Mouse (Mus musculus): Measurements from ENCODE around the gene Mpg. TPM values are rescaled to one million over a fixed set of nuclear protein-coding genes. Genes with fewer than 3 reads are reported as not detected.
"Not testable (repeated sequence)": the region's sequence is repeated elsewhere in the genome, so short reads cannot be mapped to it uniquely, and the experiment has no call there.

The Mpg gene
- total RNA-seq, 1 experiment from 2014 or later: 3.2 TPM

DNA sequence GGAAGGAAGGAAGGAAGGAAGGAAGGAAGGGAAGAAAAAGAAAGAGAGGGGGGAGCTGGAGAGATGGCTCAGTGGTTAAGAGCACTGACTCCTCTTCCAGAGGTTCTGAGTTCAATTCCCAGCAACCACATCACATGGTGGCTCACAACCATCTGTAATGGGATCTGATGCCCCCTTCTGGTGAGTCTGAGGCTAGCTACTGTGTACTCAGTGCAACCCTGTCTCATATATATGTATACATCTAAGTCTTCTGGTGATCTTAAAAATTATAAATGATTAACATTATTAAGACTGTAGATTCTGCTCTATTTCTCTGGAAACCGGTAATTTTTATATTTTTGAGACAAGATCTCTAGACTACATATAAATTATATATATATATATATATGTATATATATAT is 25.3 kb upstream of the Mpg start:
- not testable (repeated sequence) for ATAC-seq (replicated peaks; ENCODE audit: low read depth, poor library complexity, severe bottlenecking)

- no peak for ATAC-seq (replicated peaks; ENCODE audit: low read depth, poor library complexity, severe bottlenecking)
Measured at GRCm38 (mm10) chr11:32201922-32202685, 24.2 kb upstream of the Mpg start.

- peak; percentile 98 for ATAC-seq (replicated peaks; ENCODE audit: low read depth, poor library complexity, severe bottlenecking)
Measured at GRCm38 (mm10) chr11:32205058-32205873, 21.0 kb upstream of the Mpg start, which contains the start of gene Snrnp25. Gene Snrnp25, plus strand, starts transcription at chr11:32205415.

DNA sequence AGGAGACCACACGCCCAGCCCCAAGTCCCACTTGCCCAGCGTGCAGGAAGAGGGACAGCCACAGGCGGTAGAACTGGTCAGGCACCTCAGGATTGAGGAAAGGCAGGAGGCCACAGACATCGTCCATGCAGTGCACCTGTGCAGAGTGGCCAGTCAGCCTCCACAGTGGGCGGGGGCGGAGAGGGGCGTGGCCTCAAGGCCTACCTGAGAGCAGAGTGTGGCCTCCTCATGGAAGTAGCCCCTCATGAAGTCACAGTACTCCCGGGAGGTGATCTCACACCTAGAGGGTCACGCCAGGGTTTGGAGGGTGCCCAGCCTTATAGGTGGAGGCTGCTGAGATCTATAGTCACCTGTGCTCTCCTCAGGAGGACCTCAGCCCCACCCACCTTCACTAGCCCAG is 15.7 kb upstream of the Mpg start:
- ATAC-seq (replicated peaks; ENCODE audit: low read depth, poor library complexity, severe bottlenecking): no peak

DNA sequence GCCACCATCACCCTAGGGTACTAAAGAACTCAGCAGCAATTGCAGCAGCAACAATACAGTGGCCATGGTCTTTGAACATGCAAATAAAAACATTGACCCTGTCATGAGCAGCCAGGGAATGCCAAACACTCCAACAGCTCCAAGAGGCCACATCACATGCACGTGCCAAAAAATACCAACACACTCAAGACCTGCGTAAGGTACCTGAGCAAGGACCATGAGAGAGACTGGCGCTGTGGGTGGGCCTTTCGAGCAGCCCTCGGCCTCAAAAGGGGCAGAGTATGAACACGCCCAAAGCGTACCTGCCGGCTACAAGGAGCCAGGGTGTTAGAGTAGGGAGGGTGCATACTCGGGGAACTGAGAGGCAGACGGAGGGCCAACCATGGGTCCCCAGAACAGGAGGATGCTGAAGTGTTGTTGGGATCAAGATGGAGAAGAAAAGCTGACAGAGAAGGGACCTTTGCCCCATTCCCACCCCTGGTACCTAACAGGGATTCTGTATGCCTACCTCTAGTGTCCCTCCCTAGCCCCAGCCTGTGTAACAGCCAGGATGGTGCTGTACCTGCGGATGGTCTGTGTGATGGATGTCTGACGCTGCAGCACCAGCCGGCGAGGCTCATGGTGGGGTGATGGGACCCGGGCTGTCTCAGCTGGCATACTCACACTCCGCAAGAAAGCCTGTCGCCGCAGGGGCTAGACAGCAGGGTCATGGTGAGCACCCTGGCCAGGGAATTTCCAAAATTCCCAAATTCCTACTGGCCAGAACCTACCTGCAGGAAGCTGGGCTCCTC is 10.7 kb upstream of the Mpg start:
- ATAC-seq (replicated peaks; ENCODE audit: low read depth, poor library complexity, severe bottlenecking): no peak

DNA sequence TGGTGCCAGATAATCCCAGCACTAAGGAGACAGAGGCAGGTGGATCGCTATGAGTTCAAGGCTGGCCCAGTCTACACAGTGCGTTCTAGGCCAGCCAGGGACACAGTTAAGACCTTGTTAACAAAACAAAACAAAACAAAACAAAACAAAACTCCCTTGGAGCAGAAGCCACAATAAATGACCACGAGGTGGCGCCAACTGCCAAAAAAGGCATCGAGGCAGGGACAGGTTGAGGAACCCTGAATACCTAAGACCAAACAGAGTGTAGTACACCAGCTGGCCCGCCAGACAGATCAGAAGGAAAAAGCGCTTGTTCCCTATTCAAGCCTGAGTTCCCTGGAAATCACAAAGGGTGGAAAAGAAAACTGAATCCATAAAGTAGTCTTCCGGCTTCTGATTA is 9.5 kb upstream of the Mpg start:
- peak; percentile 72 for ATAC-seq (replicated peaks; ENCODE audit: low read depth, poor library complexity, severe bottlenecking)

GRCm38 (mm10) chr11:32218501-32219050 is 7.7 kb upstream of the Mpg start:
- ATAC-seq (replicated peaks; ENCODE audit: low read depth, poor library complexity, severe bottlenecking): no peak

GRCm38 (mm10) chr11:32219287-32219686 is 7.0 kb upstream of the Mpg start:
- ATAC-seq (replicated peaks; ENCODE audit: low read depth, poor library complexity, severe bottlenecking): no peak

DNA sequence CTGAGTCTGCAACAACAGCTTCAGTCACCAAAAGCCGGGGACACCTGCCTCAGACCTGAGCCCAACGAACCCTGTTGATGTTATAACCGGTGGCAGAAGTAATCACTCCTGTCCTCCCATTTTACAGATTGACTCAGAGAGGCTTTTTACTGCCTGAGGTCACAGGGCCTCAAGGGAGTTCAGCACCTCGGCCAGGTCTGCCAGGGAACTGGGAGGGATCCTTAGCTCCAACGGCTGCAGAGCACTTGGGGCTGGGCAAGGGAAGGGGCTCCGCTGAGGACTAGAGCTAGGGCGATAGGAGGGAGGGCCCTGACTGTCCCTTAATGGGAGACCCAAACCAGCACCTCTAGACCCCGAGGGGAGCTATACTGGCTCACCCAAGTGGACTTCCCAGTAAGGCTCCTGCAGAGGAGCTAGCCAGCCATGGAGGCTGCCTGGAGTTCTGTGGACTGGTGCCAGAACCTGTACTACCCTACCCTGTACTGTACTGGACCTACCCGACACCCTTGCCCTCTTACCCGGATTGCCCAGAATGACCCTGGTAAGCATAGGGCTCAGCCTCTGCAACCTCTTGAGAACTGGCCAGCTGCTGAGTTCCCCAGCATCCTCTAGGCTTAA is 5.6 kb upstream of the Mpg start:
- ATAC-seq (replicated peaks; ENCODE audit: low read depth, poor library complexity, severe bottlenecking): no peak

- peak; percentile 23; the same call in 1 of the 2 replicates for ATAC-seq (replicated peaks; ENCODE audit: low read depth, poor library complexity, severe bottlenecking)
Measured at GRCm38 (mm10) chr11:32221225-32221950, 4.9 kb upstream of the Mpg start.

DNA sequence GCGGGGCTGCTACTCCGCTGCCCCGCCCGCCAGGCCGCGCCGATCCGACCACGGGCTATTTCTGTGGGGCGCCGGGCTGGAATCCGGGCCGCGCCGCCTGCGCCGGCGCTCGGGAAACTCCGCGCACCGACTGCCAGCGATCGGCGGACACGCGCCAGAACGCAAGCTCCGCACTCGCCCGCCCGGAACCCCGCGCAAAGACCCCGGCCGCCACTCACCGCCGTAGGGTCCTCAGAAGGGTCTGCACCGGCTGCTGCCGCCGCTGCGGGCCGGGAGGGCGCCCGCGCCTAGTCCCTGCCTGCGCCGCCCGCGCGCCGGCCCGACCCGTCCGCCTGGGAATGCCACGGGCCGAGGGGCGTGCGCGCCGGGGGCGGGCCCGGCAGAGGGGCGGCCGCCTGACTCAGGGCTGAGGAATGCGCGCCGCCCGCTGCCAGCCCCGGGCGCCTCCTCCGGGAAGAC is 4.3 kb upstream of the Mpg start, which contains the start of gene Rhbdf1:
Gene Rhbdf1, minus strand, starts transcription at position 350 of the 459 bp plus-strand sequence.
- no peak for ATAC-seq (replicated peaks; ENCODE audit: low read depth, poor library complexity, severe bottlenecking)

DNA sequence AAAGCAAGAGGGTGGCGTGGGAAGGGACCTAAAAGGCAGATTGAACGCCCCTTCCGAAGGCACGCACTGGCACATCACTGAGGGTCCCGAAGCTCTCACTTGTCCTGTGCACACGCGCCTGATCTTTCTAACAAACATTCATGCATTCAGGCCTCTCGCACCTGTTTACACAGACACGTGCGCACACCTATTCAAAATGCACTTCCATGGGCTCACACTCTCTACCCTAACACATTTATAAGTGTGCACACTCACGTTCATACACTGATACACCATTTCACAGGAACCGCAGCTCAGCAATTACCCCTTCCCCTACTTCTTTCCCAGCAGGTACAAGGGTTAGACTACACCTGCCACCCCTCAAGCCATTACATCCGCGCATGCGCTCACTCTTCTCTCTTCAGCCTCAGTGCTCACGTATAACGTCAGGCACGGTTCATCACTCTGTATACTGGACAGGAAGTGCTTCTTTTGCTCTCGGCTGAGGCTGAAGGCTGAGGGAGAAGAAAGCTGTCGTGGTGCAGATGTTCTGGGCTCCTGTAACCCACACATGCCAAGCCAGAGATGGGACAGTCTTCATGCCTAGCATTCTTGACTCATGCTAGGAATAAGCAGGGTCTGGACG is 3.6 kb upstream of the Mpg start:
- ATAC-seq (replicated peaks; ENCODE audit: low read depth, poor library complexity, severe bottlenecking): no peak

- ATAC-seq (replicated peaks; ENCODE audit: low read depth, poor library complexity, severe bottlenecking): no peak
Measured at GRCm38 (mm10) chr11:32223297-32223967, 2.9 kb upstream of the Mpg start.

GRCm38 (mm10) chr11:32224468-32225139 is 1.7 kb upstream of the Mpg start:
- ATAC-seq (replicated peaks; ENCODE audit: low read depth, poor library complexity, severe bottlenecking): peak; percentile 31

DNA sequence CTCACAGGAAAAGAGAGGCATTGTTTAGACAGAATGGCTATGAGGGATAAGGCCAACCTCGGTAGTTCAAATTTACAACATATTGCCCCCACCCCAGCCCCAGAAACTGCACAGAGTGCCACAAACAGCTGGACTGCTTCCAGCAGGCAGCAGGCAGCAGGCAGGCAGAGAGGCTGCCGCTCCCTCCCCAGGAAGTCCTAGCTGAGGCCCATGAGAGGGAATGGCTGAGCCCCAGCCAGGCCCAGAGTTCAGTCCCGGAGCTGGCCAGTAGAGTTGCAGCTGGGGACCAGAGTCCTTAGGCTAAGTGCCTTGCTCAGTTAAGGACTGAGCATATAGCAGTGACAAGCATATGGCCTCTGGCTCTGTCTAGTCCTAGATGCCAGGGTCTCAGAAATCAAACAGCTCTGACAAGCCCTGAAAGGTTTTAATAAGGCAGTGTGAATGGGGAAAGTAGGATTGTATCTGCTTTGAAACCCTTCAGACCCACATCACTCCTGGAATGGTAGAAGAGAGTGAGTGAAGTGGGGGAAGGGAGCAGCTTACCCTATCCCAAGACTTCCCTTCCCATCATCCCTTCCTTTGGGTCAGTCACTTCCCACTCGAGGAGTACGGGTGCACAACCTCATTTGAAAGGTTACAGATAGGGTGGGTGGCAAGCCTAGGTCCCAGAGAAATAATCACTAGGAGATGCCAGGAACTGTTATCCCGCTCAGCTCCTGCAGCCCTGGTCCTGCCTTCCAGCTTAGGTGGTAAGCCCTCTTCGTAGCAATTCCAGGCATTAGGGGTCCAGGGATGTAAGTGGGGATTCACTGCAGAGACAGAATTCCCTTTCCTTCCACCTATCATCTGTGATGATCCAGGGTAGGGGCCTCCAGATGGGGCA is 842 bp upstream of the Mpg start:
- ATAC-seq (replicated peaks; ENCODE audit: low read depth, poor library complexity, severe bottlenecking): peak; percentile 10; the same call in 1 of the 2 replicates

DNA sequence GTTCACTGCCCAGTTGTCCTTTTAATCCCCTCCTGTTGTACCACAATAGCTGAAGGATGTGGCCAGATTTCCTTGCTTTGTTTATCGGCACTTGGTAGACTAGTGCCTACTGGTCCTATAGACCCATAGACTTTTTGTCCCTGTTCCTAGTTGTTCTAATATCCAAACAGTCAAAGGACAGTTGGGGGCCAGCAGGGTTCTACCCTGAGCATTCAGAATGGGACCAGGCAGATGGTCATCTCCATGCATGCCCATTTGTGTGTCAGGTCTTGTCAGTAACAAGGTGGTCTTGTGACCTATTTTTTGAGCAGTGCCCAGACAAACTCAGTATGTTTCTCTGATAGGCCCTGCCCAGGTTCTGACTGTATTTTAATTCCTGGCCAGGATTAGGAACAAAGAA is 736 bp downstream of the Mpg start:
- no peak for ATAC-seq (replicated peaks; ENCODE audit: low read depth, poor library complexity, severe bottlenecking)
